Mouse (Mus musculus): ENCODE measurements around the gene Limch1. TPM values are rescaled to one million over a fixed set of nuclear protein-coding genes. Genes with fewer than 3 reads are reported as not detected.

Gene Limch1
- polyA plus RNA-seq, 1 experiment from 2014 or later = 12.7 TPM

- Histone ChIP-seq H3K27me3 (ENCODE audit: control insufficient read depth, insufficient read depth, low read length) (peaks cover 47% of the 10 kb centered on the region), H3K4me3 (ENCODE audit: low read depth, low read length) (peak within 1 kb of the TSS; percentile 24), H3K9ac (replicated peaks; ENCODE audit: low read depth, low read length) (no peak within 1 kb of the TSS), H3K4me2 (replicated peaks; ENCODE audit: low read depth, low read length) (no peak within 1 kb of the TSS), H3K36me3 (ENCODE audit: control insufficient read depth, insufficient read depth, low read length) (no peaks in the 10 kb centered on the region), H3K9me3 (ENCODE audit: control insufficient read depth, low read depth, low read length) (no peaks in the 10 kb centered on the region), H3K27ac (ENCODE audit: low read length) (peak within 1 kb of the TSS; percentile 52; the same call in 1 of the 2 replicates), H3K4me1 (ENCODE audit: control insufficient read depth, insufficient read depth, low read length) (no peaks in the 10 kb centered on the region)
- WGBS = 3% methylated on average over 16 of the region's 16 CpGs
- 0 out of 2 replicates have a peak, but pooled peaks have one; percentile 50 for ATAC-seq (ENCODE audit: insufficient number of reproducible peaks, insufficient read depth, low FRiP score, low read depth)
Measured at GRCm38 (mm10) chr5:67098733-67099323, 353.2 kb downstream of the Limch1 start, which contains the start of gene Phox2b. Gene Phox2b (minus strand): TSS chr5:67099301.

- ATAC-seq (ENCODE audit: insufficient number of reproducible peaks, insufficient read depth, low FRiP score, low read depth) = no peak
- Histone ChIP-seq H3K27me3 (ENCODE audit: control insufficient read depth, insufficient read depth, low read length) (peaks cover 53% of the 10 kb centered on the region), H3K36me3 (ENCODE audit: control insufficient read depth, insufficient read depth, low read length) (no peaks in the 10 kb centered on the region), H3K9ac (replicated peaks; ENCODE audit: low read depth, low read length) (no peak overlapping the region), H3K4me1 (ENCODE audit: control insufficient read depth, insufficient read depth, low read length) (no peaks in the 10 kb centered on the region), H3K9me3 (ENCODE audit: control insufficient read depth, low read depth, low read length) (no peaks in the 10 kb centered on the region), H3K4me2 (replicated peaks; ENCODE audit: low read depth, low read length) (no peak overlapping the region), H3K4me3 (ENCODE audit: low read depth, low read length) (no peak overlapping the region), H3K27ac (ENCODE audit: low read length) (0 out of 2 replicates have a peak overlapping the region, but pooled peaks have one; percentile 2)
- 2% methylated on average over 32 of the region's 32 CpGs for WGBS
Measured at GRCm38 (mm10) chr5:67099393-67100271, 354.0 kb downstream of the Limch1 start.

- Histone ChIP-seq H3K27ac (ENCODE audit: low read length) (no peak overlapping the region), H3K9ac (replicated peaks; ENCODE audit: low read depth, low read length) (no peak overlapping the region), H3K4me1 (ENCODE audit: control insufficient read depth, insufficient read depth, low read length) (no peaks in the 10 kb centered on the region), H3K4me2 (replicated peaks; ENCODE audit: low read depth, low read length) (no peak overlapping the region), H3K36me3 (ENCODE audit: control insufficient read depth, insufficient read depth, low read length) (no peaks in the 10 kb centered on the region), H3K4me3 (ENCODE audit: low read depth, low read length) (no peak overlapping the region), H3K27me3 (ENCODE audit: control insufficient read depth, insufficient read depth, low read length) (peaks cover 47% of the 10 kb centered on the region), H3K9me3 (ENCODE audit: control insufficient read depth, low read depth, low read length) (no peaks in the 10 kb centered on the region)
- ATAC-seq (ENCODE audit: insufficient number of reproducible peaks, insufficient read depth, low FRiP score, low read depth) = no peak
- 3% methylated on average over 34 of the region's 34 CpGs for WGBS
Measured at GRCm38 (mm10) chr5:67100564-67101394, 355.2 kb downstream of the Limch1 start.

- H3K27me3 ChIP-seq (ENCODE audit: control insufficient read depth, insufficient read depth, low read length) = peaks cover 43% of the 10 kb centered on the region
- no peak overlapping the region for H3K9ac ChIP-seq (replicated peaks; ENCODE audit: low read depth, low read length)
Measured at GRCm38 (mm10) chr5:67101395-67101760, 355.8 kb downstream of the Limch1 start.

GRCm38 (mm10) chr5:67101793-67102600 lies 356.4 kb downstream of the Limch1 start:
- no peaks in the 10 kb centered on the region for H3K4me1 ChIP-seq (ENCODE audit: control insufficient read depth, insufficient read depth, low read length)
- peaks cover 44% of the 10 kb centered on the region for H3K27me3 ChIP-seq (ENCODE audit: control insufficient read depth, insufficient read depth, low read length)
- H3K9me3 ChIP-seq (ENCODE audit: control insufficient read depth, low read depth, low read length) = no peaks in the 10 kb centered on the region
- no peaks in the 10 kb centered on the region for H3K36me3 ChIP-seq (ENCODE audit: control insufficient read depth, insufficient read depth, low read length)
- H3K9ac ChIP-seq (replicated peaks; ENCODE audit: low read depth, low read length) = no peak overlapping the region
- peak overlapping the region; percentile 44; the same call in 1 of the 2 replicates for H3K27ac ChIP-seq (ENCODE audit: low read length)
- no peak; the same call in 1 of the 2 replicates for ATAC-seq (ENCODE audit: insufficient number of reproducible peaks, insufficient read depth, low FRiP score, low read depth)
- 3% methylated on average over 28 of the region's 28 CpGs for WGBS
- H3K4me3 ChIP-seq (ENCODE audit: low read depth, low read length) = no peak overlapping the region
- no peak overlapping the region for H3K4me2 ChIP-seq (replicated peaks; ENCODE audit: low read depth, low read length)

More at GRCm38 (mm10) chr5:67101395-67101760, 355.8 kb downstream of the Limch1 start:
- no peak for ATAC-seq (ENCODE audit: insufficient number of reproducible peaks, insufficient read depth, low FRiP score, low read depth)
- Histone ChIP-seq H3K4me2 (replicated peaks; ENCODE audit: low read depth, low read length) (no peak overlapping the region), H3K4me3 (ENCODE audit: low read depth, low read length) (no peak overlapping the region), H3K4me1 (ENCODE audit: control insufficient read depth, insufficient read depth, low read length) (no peaks in the 10 kb centered on the region), H3K27ac (ENCODE audit: low read length) (peak overlapping the region; percentile 44; the same call in 1 of the 2 replicates), H3K9me3 (ENCODE audit: control insufficient read depth, low read depth, low read length) (no peaks in the 10 kb centered on the region), H3K36me3 (ENCODE audit: control insufficient read depth, insufficient read depth, low read length) (no peaks in the 10 kb centered on the region)
- WGBS = 5% methylated on average over 9 of the region's 9 CpGs

GRCm38 (mm10) chr5:67103016-67103415 lies 357.4 kb downstream of the Limch1 start:
- 13% methylated on average over 3 of the region's 3 CpGs for WGBS
- Histone ChIP-seq H3K9me3 (ENCODE audit: control insufficient read depth, low read depth, low read length) (no peaks in the 10 kb centered on the region), H3K27ac (ENCODE audit: low read length) (no peak overlapping the region), H3K4me2 (replicated peaks; ENCODE audit: low read depth, low read length) (no peak overlapping the region), H3K4me3 (ENCODE audit: low read depth, low read length) (no peak overlapping the region), H3K27me3 (ENCODE audit: control insufficient read depth, insufficient read depth, low read length) (peaks cover 45% of the 10 kb centered on the region), H3K9ac (replicated peaks; ENCODE audit: low read depth, low read length) (no peak overlapping the region), H3K36me3 (ENCODE audit: control insufficient read depth, insufficient read depth, low read length) (no peaks in the 10 kb centered on the region), H3K4me1 (ENCODE audit: control insufficient read depth, insufficient read depth, low read length) (no peaks in the 10 kb centered on the region)
- ATAC-seq (ENCODE audit: insufficient number of reproducible peaks, insufficient read depth, low FRiP score, low read depth) = no peak

- Histone ChIP-seq H3K36me3 (ENCODE audit: control insufficient read depth, insufficient read depth, low read length) (no peaks in the 10 kb centered on the region), H3K4me3 (ENCODE audit: low read depth, low read length) (no peak overlapping the region), H3K4me1 (ENCODE audit: control insufficient read depth, insufficient read depth, low read length) (no peaks in the 10 kb centered on the region), H3K9ac (replicated peaks; ENCODE audit: low read depth, low read length) (no peak overlapping the region), H3K4me2 (replicated peaks; ENCODE audit: low read depth, low read length) (no peak overlapping the region), H3K9me3 (ENCODE audit: control insufficient read depth, low read depth, low read length) (no peaks in the 10 kb centered on the region), H3K27me3 (ENCODE audit: control insufficient read depth, insufficient read depth, low read length) (peaks cover 32% of the 10 kb centered on the region), H3K27ac (ENCODE audit: low read length) (no peak overlapping the region)
- ATAC-seq (ENCODE audit: insufficient number of reproducible peaks, insufficient read depth, low FRiP score, low read depth) = no peak
- WGBS = 86% methylated on average over 2 of the region's 2 CpGs
Measured at GRCm38 (mm10) chr5:67106261-67106660, 360.6 kb downstream of the Limch1 start.

Measured in stomach, embryonic 14.5 days (tissue).